Mouse (Mus musculus) left cerebral cortex, postnatal 25 days (tissue): ENCODE data around the gene Oprm1. TPM values are rescaled to one million over a fixed set of nuclear protein-coding genes. Genes with fewer than 3 reads are reported as not detected.

Experiments
- DNase-seq, 2 experiments: peaks; one replicate each; pipeline ENCODE4 v3.0.0; 2022; ENCODE audit warnings: low spot score in 2 of 2, mixed read lengths in 1 of 2
- intact Hi-C: fragments of 180-260 bp; cut with DNase I; formaldehyde crosslinking; loops from one replicate; pipeline ENCODE4 v1.15.1; 2025
- total RNA-seq, 2 experiments: library from RNA; stranded (reverse); gene quantifications; 2 replicates each; pipeline ENCODE4 v1.2.3; 2021

The Oprm1 gene
- total RNA-seq, 2 experiments from 2014 or later, result 6.4 to 9.9 TPM

- intact Hi-C loops, result no loop called here
- DNase-seq, result no peak
Observed at GRCm38 (mm10) chr10:7070100-7070835, 312.0 kb downstream of the Oprm1 start.

GRCm38 (mm10) chr10:7070924-7071323 lies 312.6 kb downstream of the Oprm1 start:
- intact Hi-C loops, result no loop called here

GRCm38 (mm10) chr10:7074231-7074630 lies 315.9 kb downstream of the Oprm1 start:
- intact Hi-C loops, result no loop called here
- no peak for DNase-seq

More at GRCm38 (mm10) chr10:7070924-7071323, 312.6 kb downstream of the Oprm1 start:
- no peak for DNase-seq

- intact Hi-C loops, result loop anchor here (2.0 kb wide), 1 partner anchor 191 kb away; no protein-coding TSS in a partner anchor
- no peak for DNase-seq
Observed at GRCm38 (mm10) chr10:7075661-7076060, 317.4 kb downstream of the Oprm1 start.

GRCm38 (mm10) chr10:7076201-7076600 lies 317.9 kb downstream of the Oprm1 start:
- intact Hi-C loops, result loop anchor here (2.0 kb wide), 1 partner anchor 191 kb away; no protein-coding TSS in a partner anchor
- peak; percentile 83 to 95 for DNase-seq

GRCm38 (mm10) chr10:7076662-7077211 lies 318.4 kb downstream of the Oprm1 start:
- intact Hi-C loops, result loop anchor here (2.0 kb wide), 1 partner anchor 192 kb away; no protein-coding TSS in a partner anchor
- DNase-seq, result no peak

GRCm38 (mm10) chr10:7077389-7077808 lies 319.1 kb downstream of the Oprm1 start:
- intact Hi-C loops, result loop anchor here (2.0 kb wide), 1 partner anchor 193 kb away; no protein-coding TSS in a partner anchor
- DNase-seq, result peak in 1 of 2 experiments; percentile 11

GRCm38 (mm10) chr10:7077971-7078370 lies 319.7 kb downstream of the Oprm1 start:
- intact Hi-C loops, result loop anchor here (2.0 kb wide), 1 partner anchor 193 kb away; no protein-coding TSS in a partner anchor
- DNase-seq, result no peak

Other genes starting within 250 kb of the Oprm1 start
- not detected for gene Gm10945, start 3.3 kb downstream of the Oprm1 start, total RNA-seq